Mouse (Mus musculus): Measurements from ENCODE around the gene Pwp1. TPM values are rescaled to one million over a fixed set of nuclear protein-coding genes. Genes with fewer than 3 reads are reported as not detected.

Pwp1 gene
- polyA plus RNA-seq, 1 experiment from 2014 or later, result 34.0 TPM

DNA sequence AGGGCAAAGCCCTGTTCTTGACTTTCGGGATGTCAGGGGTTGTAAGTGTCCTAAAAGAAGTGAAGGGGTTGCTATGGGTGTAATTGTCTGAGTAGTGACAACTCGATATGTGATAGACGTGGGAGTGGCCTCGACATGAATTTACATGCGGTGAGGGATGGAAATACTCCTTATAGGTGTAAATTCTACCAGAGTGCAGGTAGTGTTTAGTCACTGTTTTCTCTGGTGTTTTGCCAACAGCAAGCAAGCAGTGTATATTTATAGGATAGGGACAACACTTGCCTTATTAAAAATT lies 43.1 kb downstream of the Pwp1 start:
- peak overlapping the region; percentile 91 for H3K4me3 ChIP-seq (ENCODE audit: low read depth, low read length)
- peak; percentile 16 for DNase-seq (ENCODE audit: low spot score)
- H3K4me2 ChIP-seq (replicated peaks; ENCODE audit: low read depth, low read length), result peak overlapping the region; percentile 86
- WGBS, result under 1% methylated on average over 5 of the region's 5 CpGs
- H3K9ac ChIP-seq (replicated peaks; ENCODE audit: low read depth), result peak overlapping the region; percentile 79
- ATAC-seq, result no peak
- H3K36me3 ChIP-seq (ENCODE audit: insufficient read depth, low read length), result 0 out of 2 replicates have a peak, but pooled peaks cover 2% of the 10 kb centered on the region
- H3K27ac ChIP-seq (ENCODE audit: low read length), result no peak overlapping the region
- H3K4me1 ChIP-seq (ENCODE audit: insufficient read depth, low read depth, low read length), result peaks cover 8% of the 10 kb centered on the region
- H3K27me3 ChIP-seq (replicated peaks; ENCODE audit: insufficient read depth, low read length), result no peaks in the 10 kb centered on the region
- no peaks in the 10 kb centered on the region for H3K9me3 ChIP-seq (ENCODE audit: low read length)
- TF ChIP-seq CTCF (IDR thresholded peaks at IDR 0.05) (no peak), EP300 (IDR thresholded peaks at IDR 0.05) (no peak)

DNA sequence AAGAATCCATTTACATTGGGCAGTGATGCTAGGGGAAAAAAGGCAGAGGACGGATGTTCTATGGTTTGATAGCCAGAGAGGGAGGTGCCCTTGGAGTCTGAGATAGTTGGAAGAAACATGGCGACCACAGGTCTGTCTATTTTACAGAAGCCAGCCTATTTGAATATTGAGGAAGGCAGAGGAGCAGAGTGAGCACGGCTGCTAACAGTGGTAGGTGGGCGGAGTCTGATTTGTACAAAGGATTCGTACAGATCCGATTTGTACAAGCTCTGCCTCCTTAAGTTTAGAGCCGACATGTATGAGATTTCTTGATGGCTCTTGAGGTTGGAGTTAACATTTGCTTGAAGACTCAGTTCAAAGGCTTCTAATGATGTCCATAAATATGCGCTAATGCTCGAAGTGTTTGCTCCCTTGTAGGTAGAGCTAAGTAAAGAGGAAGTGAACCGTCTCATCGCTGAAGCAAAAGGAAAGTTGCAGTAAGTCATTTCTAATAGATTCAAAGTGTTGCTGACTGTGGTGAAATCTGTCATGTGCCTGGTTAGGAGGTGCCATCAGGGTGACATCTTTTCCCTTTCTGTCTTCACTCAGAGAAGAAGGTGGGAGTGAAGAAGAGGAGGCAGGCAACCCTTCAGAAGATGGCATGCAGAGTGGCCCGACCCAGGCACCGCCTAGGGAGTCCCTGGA lies 44.7 kb downstream of the Pwp1 start:
- H3K9ac ChIP-seq (replicated peaks; ENCODE audit: low read depth), result no peak overlapping the region
- H3K36me3 ChIP-seq (ENCODE audit: insufficient read depth, low read length), result peaks cover 8% of the 10 kb centered on the region
- 67% methylated on average over 13 of the region's 13 CpGs for WGBS
- peaks cover 8% of the 10 kb centered on the region for H3K4me1 ChIP-seq (ENCODE audit: insufficient read depth, low read depth, low read length)
- H3K9me3 ChIP-seq (ENCODE audit: low read length), result no peaks in the 10 kb centered on the region
- H3K27ac ChIP-seq (ENCODE audit: low read length), result no peak overlapping the region
- TF ChIP-seq EP300 (IDR thresholded peaks at IDR 0.05), result no peak
- TF ChIP-seq CTCF (IDR thresholded peaks at IDR 0.05), result no peak
- H3K4me3 ChIP-seq (ENCODE audit: low read depth, low read length), result no peak overlapping the region
- ATAC-seq (peak; percentile 37), DNase-seq (ENCODE audit: low spot score) (peak; percentile 80)
- no peaks in the 10 kb centered on the region for H3K27me3 ChIP-seq (replicated peaks; ENCODE audit: insufficient read depth, low read length)
- H3K4me2 ChIP-seq (replicated peaks; ENCODE audit: low read depth, low read length), result no peak overlapping the region

DNA sequence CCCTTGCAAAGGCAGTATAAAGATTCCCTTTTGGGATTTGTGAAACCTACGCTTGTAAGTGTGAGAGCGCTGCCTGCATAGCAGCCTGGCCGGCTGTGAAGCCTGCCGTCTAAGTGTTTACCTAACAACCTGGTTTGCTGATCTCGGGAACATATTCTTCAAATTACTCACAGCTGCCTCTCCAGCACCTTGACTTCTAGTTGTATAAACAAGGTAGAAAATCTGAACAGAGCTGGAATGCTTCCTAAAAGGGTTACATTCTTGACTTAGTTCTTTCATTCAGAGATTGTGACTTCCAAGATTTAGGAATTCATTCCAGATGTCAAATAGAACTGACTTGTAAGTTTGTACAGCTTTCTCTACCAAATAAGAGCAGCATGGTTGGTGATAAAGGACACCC lies 46.5 kb downstream of the Pwp1 start:
- H3K27ac ChIP-seq (ENCODE audit: low read length), result no peak overlapping the region
- peak; percentile 79 for DNase-seq (ENCODE audit: low spot score)
- no peaks in the 10 kb centered on the region for H3K9me3 ChIP-seq (ENCODE audit: low read length)
- peaks cover 8% of the 10 kb centered on the region for H3K4me1 ChIP-seq (ENCODE audit: insufficient read depth, low read depth, low read length)
- 61% methylated on average over 5 of the region's 5 CpGs for WGBS
- H3K36me3 ChIP-seq (ENCODE audit: insufficient read depth, low read length), result peaks cover 16% of the 10 kb centered on the region
- TF ChIP-seq EP300 (IDR thresholded peaks at IDR 0.05) (peak; percentile 81), CTCF (IDR thresholded peaks at IDR 0.05) (no peak)
- H3K4me3 ChIP-seq (ENCODE audit: low read depth, low read length), result no peak overlapping the region
- H3K4me2 ChIP-seq (replicated peaks; ENCODE audit: low read depth, low read length), result no peak overlapping the region
- ATAC-seq, result peak; percentile 45
- no peaks in the 10 kb centered on the region for H3K27me3 ChIP-seq (replicated peaks; ENCODE audit: insufficient read depth, low read length)
- no peak overlapping the region for H3K9ac ChIP-seq (replicated peaks; ENCODE audit: low read depth)

GRCm38 (mm10) chr10:85879886-85880486 lies 50.7 kb downstream of the Pwp1 start:
- WGBS, result 70% methylated on average over 8 of the region's 8 CpGs
- TF ChIP-seq EP300 (IDR thresholded peaks at IDR 0.05) (no peak), CTCF (IDR thresholded peaks at IDR 0.05) (no peak)
- Histone ChIP-seq H3K9ac (replicated peaks; ENCODE audit: low read depth) (no peak overlapping the region), H3K9me3 (ENCODE audit: low read length) (no peaks in the 10 kb centered on the region), H3K4me3 (ENCODE audit: low read depth, low read length) (no peak overlapping the region), H3K36me3 (ENCODE audit: insufficient read depth, low read length) (peaks cover 41% of the 10 kb centered on the region), H3K27me3 (replicated peaks; ENCODE audit: insufficient read depth, low read length) (no peaks in the 10 kb centered on the region), H3K4me2 (replicated peaks; ENCODE audit: low read depth, low read length) (no peak overlapping the region), H3K27ac (ENCODE audit: low read length) (no peak overlapping the region), H3K4me1 (ENCODE audit: insufficient read depth, low read depth, low read length) (no peaks in the 10 kb centered on the region; the same call in 1 of the 2 replicates)
- ATAC-seq, result peak; percentile 66
- DNase-seq (ENCODE audit: low spot score), result peak; percentile 44

DNA sequence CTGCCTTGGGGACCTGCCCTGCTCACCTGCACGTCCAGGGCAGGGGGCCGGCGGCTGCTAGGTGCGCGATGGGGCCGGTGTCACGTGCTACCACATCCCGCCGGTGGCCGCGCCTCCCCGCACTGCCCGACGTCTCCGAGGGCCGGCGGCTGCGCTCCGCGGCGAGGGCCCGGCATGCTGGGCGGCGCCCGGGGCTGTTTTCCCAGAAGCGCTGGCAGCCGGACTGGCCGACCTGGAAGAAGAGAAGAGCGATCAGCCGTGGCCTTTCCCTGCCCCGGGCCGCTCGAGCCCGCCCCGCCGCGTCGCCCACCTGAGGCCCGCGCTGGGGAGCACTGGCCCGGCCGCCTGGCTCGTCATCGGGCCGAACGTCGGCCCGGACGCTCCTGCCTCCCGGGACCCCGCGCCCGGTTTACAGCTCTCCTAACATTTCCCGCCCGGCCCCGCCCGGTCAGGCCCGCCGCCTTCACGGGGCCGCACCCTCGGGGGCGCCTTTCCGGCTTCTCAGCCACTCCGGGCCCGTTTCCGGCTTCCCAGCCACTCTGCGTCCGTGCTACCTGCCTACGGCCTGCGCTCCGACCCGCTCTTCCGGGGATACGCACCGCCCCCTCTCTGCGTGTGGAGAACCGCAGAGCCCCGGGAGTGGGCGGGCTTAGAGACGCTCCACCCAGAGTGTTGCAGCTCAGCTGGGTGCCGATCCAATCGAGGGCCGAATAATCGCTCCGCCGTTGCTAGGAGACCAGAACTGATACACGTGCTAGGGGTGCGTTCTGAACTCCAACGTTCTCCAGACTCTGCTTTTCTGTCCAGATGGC lies 87.4 kb downstream of the Pwp1 start, which contains the start of gene Prdm4:
TSS of gene Prdm4 (minus strand) at position 645 of the 812 bp plus-strand sequence.
- H3K27me3 ChIP-seq (replicated peaks; ENCODE audit: insufficient read depth, low read length), result no peaks in the 10 kb centered on the region
- no peak for TF ChIP-seq EP300 (IDR thresholded peaks at IDR 0.05)
- peak; percentile 61 for TF ChIP-seq CTCF (IDR thresholded peaks at IDR 0.05)
- under 1% methylated on average over 56 of the region's 90 CpGs for WGBS
- H3K4me1 ChIP-seq (ENCODE audit: insufficient read depth, low read depth, low read length), result no peaks in the 10 kb centered on the region
- peak within 1 kb of the TSS; percentile 92 for H3K4me3 ChIP-seq (ENCODE audit: low read depth, low read length)
- H3K4me2 ChIP-seq (replicated peaks; ENCODE audit: low read depth, low read length), result peak within 1 kb of the TSS; percentile 83
- H3K9me3 ChIP-seq (ENCODE audit: low read length), result no peaks in the 10 kb centered on the region
- H3K27ac ChIP-seq (ENCODE audit: low read length), result peak within 1 kb of the TSS; percentile 92
- DNase-seq (ENCODE audit: low spot score) (peak; percentile 99), ATAC-seq (peak; percentile 99)
- peaks cover 12% of the 10 kb centered on the region; the same call in 1 of the 2 replicates for H3K36me3 ChIP-seq (ENCODE audit: insufficient read depth, low read length)
- H3K9ac ChIP-seq (replicated peaks; ENCODE audit: low read depth), result peak within 1 kb of the TSS; percentile 83
